Mouse (Mus musculus): ENCODE data around the gene Fan1. TPM values are rescaled to one million over a fixed set of nuclear protein-coding genes. Genes with fewer than 3 reads are reported as not detected.

Gene Fan1
- polyA plus RNA-seq, 1 experiment from 2014 or later: 4.4 TPM

GRCm38 (mm10) chr7:64365863-64366262 is 8.0 kb downstream of the Fan1 start:
- no peak overlapping the region for H3K4me3 ChIP-seq
- no peaks in the 10 kb centered on the region for H3K9me3 ChIP-seq (replicated peaks)
- no peak overlapping the region for H3K4me2 ChIP-seq
- 86% methylated on average over 5 of the region's 5 CpGs for WGBS
- H3K27me3 ChIP-seq: no peaks in the 10 kb centered on the region
- no peak overlapping the region for H3K9ac ChIP-seq
- no peak overlapping the region for H3K27ac ChIP-seq
- no peak for ATAC-seq (replicated peaks; ENCODE audit: insufficient number of reproducible peaks, insufficient read depth, low FRiP score, low read depth)
- no peaks in the 10 kb centered on the region for H3K4me1 ChIP-seq (replicated peaks)
- H3K36me3 ChIP-seq: peaks cover 51% of the 10 kb centered on the region

GRCm38 (mm10) chr7:64360586-64360945 is 13.3 kb downstream of the Fan1 start:
- Histone ChIP-seq H3K36me3 (peaks cover 47% of the 10 kb centered on the region), H3K9me3 (replicated peaks) (no peaks in the 10 kb centered on the region), H3K4me2 (no peak overlapping the region), H3K4me3 (no peak overlapping the region), H3K27me3 (no peaks in the 10 kb centered on the region), H3K27ac (no peak overlapping the region), H3K4me1 (replicated peaks) (peaks cover 4% of the 10 kb centered on the region; the same call in 1 of the 2 replicates), H3K9ac (no peak overlapping the region)
- ATAC-seq (replicated peaks; ENCODE audit: insufficient number of reproducible peaks, insufficient read depth, low FRiP score, low read depth): no peak
- WGBS: 56% methylated on average over 3 of the region's 3 CpGs

GRCm38 (mm10) chr7:64359943-64360585 is 13.8 kb downstream of the Fan1 start:
- Histone ChIP-seq H3K9ac (no peak overlapping the region), H3K4me2 (no peak overlapping the region), H3K9me3 (replicated peaks) (no peaks in the 10 kb centered on the region), H3K27me3 (no peaks in the 10 kb centered on the region), H3K4me3 (no peak overlapping the region), H3K4me1 (replicated peaks) (peaks cover 4% of the 10 kb centered on the region; the same call in 1 of the 2 replicates), H3K36me3 (peaks cover 49% of the 10 kb centered on the region), H3K27ac (no peak overlapping the region)
- WGBS: 82% methylated on average over 20 of the region's 20 CpGs
- ATAC-seq (replicated peaks; ENCODE audit: insufficient number of reproducible peaks, insufficient read depth, low FRiP score, low read depth): no peak

- no peak overlapping the region for H3K27ac ChIP-seq
- H3K9ac ChIP-seq: no peak overlapping the region
- no peaks in the 10 kb centered on the region for H3K9me3 ChIP-seq (replicated peaks)
- H3K27me3 ChIP-seq: no peaks in the 10 kb centered on the region
- H3K4me3 ChIP-seq: no peak overlapping the region
- peaks cover 4% of the 10 kb centered on the region; the same call in 1 of the 2 replicates for H3K4me1 ChIP-seq (replicated peaks)
- ATAC-seq (replicated peaks; ENCODE audit: insufficient number of reproducible peaks, insufficient read depth, low FRiP score, low read depth): no peak
- peaks cover 37% of the 10 kb centered on the region for H3K36me3 ChIP-seq
- 65% methylated on average over 6 of the region's 6 CpGs for WGBS
- H3K4me2 ChIP-seq: no peak overlapping the region
Observed at GRCm38 (mm10) chr7:64358666-64359065, 15.2 kb downstream of the Fan1 start.

- 87% methylated on average over 9 of the region's 9 CpGs for WGBS
- H3K27ac ChIP-seq: no peak overlapping the region
- H3K4me1 ChIP-seq (replicated peaks): peaks cover 4% of the 10 kb centered on the region; the same call in 1 of the 2 replicates
- H3K4me2 ChIP-seq: no peak overlapping the region
- H3K9ac ChIP-seq: no peak overlapping the region
- H3K9me3 ChIP-seq (replicated peaks): no peaks in the 10 kb centered on the region
- H3K4me3 ChIP-seq: no peak overlapping the region
- peaks cover 35% of the 10 kb centered on the region for H3K36me3 ChIP-seq
- ATAC-seq (replicated peaks; ENCODE audit: insufficient number of reproducible peaks, insufficient read depth, low FRiP score, low read depth): peak; percentile 47; the same call in 1 of the 2 replicates
- no peaks in the 10 kb centered on the region for H3K27me3 ChIP-seq
Observed at GRCm38 (mm10) chr7:64357405-64357804, 16.5 kb downstream of the Fan1 start.

GRCm38 (mm10) chr7:64356661-64357060 is 17.2 kb downstream of the Fan1 start:
- no peak overlapping the region for H3K4me3 ChIP-seq
- ATAC-seq (replicated peaks; ENCODE audit: insufficient number of reproducible peaks, insufficient read depth, low FRiP score, low read depth): no peak
- peaks cover 28% of the 10 kb centered on the region for H3K36me3 ChIP-seq
- H3K9me3 ChIP-seq (replicated peaks): no peaks in the 10 kb centered on the region
- no peak overlapping the region for H3K9ac ChIP-seq
- no peaks in the 10 kb centered on the region for H3K27me3 ChIP-seq
- peaks cover 4% of the 10 kb centered on the region; the same call in 1 of the 2 replicates for H3K4me1 ChIP-seq (replicated peaks)
- WGBS: 86% methylated on average over 5 of the region's 5 CpGs
- H3K27ac ChIP-seq: no peak overlapping the region
- no peak overlapping the region for H3K4me2 ChIP-seq

GRCm38 (mm10) chr7:64354206-64354605 is 19.7 kb downstream of the Fan1 start:
- Histone ChIP-seq H3K9me3 (replicated peaks) (no peaks in the 10 kb centered on the region), H3K4me2 (no peak overlapping the region), H3K4me1 (replicated peaks) (peaks cover 4% of the 10 kb centered on the region; the same call in 1 of the 2 replicates), H3K4me3 (no peak overlapping the region), H3K9ac (no peak overlapping the region), H3K27me3 (no peaks in the 10 kb centered on the region), H3K36me3 (peaks cover 21% of the 10 kb centered on the region), H3K27ac (no peak overlapping the region)
- 58% methylated on average over 14 of the region's 14 CpGs for WGBS
- no peak for ATAC-seq (replicated peaks; ENCODE audit: insufficient number of reproducible peaks, insufficient read depth, low FRiP score, low read depth)

GRCm38 (mm10) chr7:64351087-64351486 is 22.8 kb downstream of the Fan1 start:
- H3K9ac ChIP-seq: no peak overlapping the region
- H3K27me3 ChIP-seq: no peaks in the 10 kb centered on the region
- H3K36me3 ChIP-seq: peaks cover 30% of the 10 kb centered on the region
- H3K27ac ChIP-seq: no peak overlapping the region
- H3K9me3 ChIP-seq (replicated peaks): no peaks in the 10 kb centered on the region
- no peak for ATAC-seq (replicated peaks; ENCODE audit: insufficient number of reproducible peaks, insufficient read depth, low FRiP score, low read depth)
- H3K4me3 ChIP-seq: no peak overlapping the region
- H3K4me1 ChIP-seq (replicated peaks): no peaks in the 10 kb centered on the region
- no peak overlapping the region for H3K4me2 ChIP-seq
- WGBS: 71% methylated on average over 4 of the region's 4 CpGs

- 77% methylated on average over 15 of the region's 15 CpGs for WGBS
- peaks cover 28% of the 10 kb centered on the region for H3K36me3 ChIP-seq
- no peaks in the 10 kb centered on the region for H3K9me3 ChIP-seq (replicated peaks)
- no peak overlapping the region for H3K4me2 ChIP-seq
- H3K4me3 ChIP-seq: no peak overlapping the region
- no peaks in the 10 kb centered on the region for H3K4me1 ChIP-seq (replicated peaks)
- no peak overlapping the region for H3K9ac ChIP-seq
- no peaks in the 10 kb centered on the region for H3K27me3 ChIP-seq
- H3K27ac ChIP-seq: no peak overlapping the region
- no peak for ATAC-seq (replicated peaks; ENCODE audit: insufficient number of reproducible peaks, insufficient read depth, low FRiP score, low read depth)
Observed at GRCm38 (mm10) chr7:64349147-64349861, 24.6 kb downstream of the Fan1 start.

GRCm38 (mm10) chr7:64347813-64348212 is 26.1 kb downstream of the Fan1 start:
- H3K4me2 ChIP-seq: no peak overlapping the region
- ATAC-seq (replicated peaks; ENCODE audit: insufficient number of reproducible peaks, insufficient read depth, low FRiP score, low read depth): no peak
- no peaks in the 10 kb centered on the region for H3K9me3 ChIP-seq (replicated peaks)
- no peaks in the 10 kb centered on the region for H3K27me3 ChIP-seq
- no peaks in the 10 kb centered on the region for H3K4me1 ChIP-seq (replicated peaks)
- H3K9ac ChIP-seq: no peak overlapping the region
- peaks cover 19% of the 10 kb centered on the region for H3K36me3 ChIP-seq
- no peak overlapping the region for H3K4me3 ChIP-seq
- WGBS: 94% methylated on average over 1 of the region's 1 CpGs
- H3K27ac ChIP-seq: no peak overlapping the region

- Histone ChIP-seq H3K9me3 (replicated peaks) (no peaks in the 10 kb centered on the region), H3K4me2 (no peak overlapping the region), H3K9ac (no peak overlapping the region), H3K27ac (no peak overlapping the region), H3K4me3 (no peak overlapping the region), H3K27me3 (no peaks in the 10 kb centered on the region), H3K36me3 (peaks cover 20% of the 10 kb centered on the region), H3K4me1 (replicated peaks) (no peaks in the 10 kb centered on the region)
- WGBS: 90% methylated on average over 1 of the region's 1 CpGs
- ATAC-seq (replicated peaks; ENCODE audit: insufficient number of reproducible peaks, insufficient read depth, low FRiP score, low read depth): no peak
Observed at GRCm38 (mm10) chr7:64332686-64333085, 41.2 kb downstream of the Fan1 start.

- Histone ChIP-seq H3K9me3 (replicated peaks) (no peaks in the 10 kb centered on the region), H3K9ac (no peak overlapping the region), H3K36me3 (peaks cover 11% of the 10 kb centered on the region), H3K27me3 (no peaks in the 10 kb centered on the region), H3K4me3 (no peak overlapping the region), H3K4me2 (no peak overlapping the region), H3K4me1 (replicated peaks) (no peaks in the 10 kb centered on the region), H3K27ac (no peak overlapping the region)
- 86% methylated on average over 3 of the region's 3 CpGs for WGBS
- no peak for ATAC-seq (replicated peaks; ENCODE audit: insufficient number of reproducible peaks, insufficient read depth, low FRiP score, low read depth)
Observed at GRCm38 (mm10) chr7:64331309-64331708, 42.6 kb downstream of the Fan1 start.
